Mouse (Mus musculus) C2C12 (cell line): ENCODE results near the gene B4galnt1.

Experiments used
- CTCF ChIP-seq: IDR thresholded peaks from one replicate; pipeline ENCODE4 v1.5.1; 2011; ENCODE audit not compliant: control insufficient read depth, insufficient read depth, insufficient read length
- MYOD1 ChIP-seq: IDR thresholded peaks from one replicate; pipeline ENCODE4 v1.6.1; 2011; ENCODE audit warnings: low read depth; ENCODE audit not compliant: control insufficient read depth, insufficient read length

- TF ChIP-seq CTCF, result no peak
- no peak for TF ChIP-seq MYOD1
These were observed 39.6 kb upstream of the B4galnt1 start for GRCm38 (mm10) chr10:127125210-127126001.
